Mouse (Mus musculus): Measurements from ENCODE around the gene Atp6v1e2. TPM values are rescaled to one million over a fixed set of nuclear protein-coding genes. Genes with fewer than 3 reads are reported as not detected.

Atp6v1e2 gene
- polyA plus RNA-seq, 1 experiment, result 0.48 TPM

DNA sequence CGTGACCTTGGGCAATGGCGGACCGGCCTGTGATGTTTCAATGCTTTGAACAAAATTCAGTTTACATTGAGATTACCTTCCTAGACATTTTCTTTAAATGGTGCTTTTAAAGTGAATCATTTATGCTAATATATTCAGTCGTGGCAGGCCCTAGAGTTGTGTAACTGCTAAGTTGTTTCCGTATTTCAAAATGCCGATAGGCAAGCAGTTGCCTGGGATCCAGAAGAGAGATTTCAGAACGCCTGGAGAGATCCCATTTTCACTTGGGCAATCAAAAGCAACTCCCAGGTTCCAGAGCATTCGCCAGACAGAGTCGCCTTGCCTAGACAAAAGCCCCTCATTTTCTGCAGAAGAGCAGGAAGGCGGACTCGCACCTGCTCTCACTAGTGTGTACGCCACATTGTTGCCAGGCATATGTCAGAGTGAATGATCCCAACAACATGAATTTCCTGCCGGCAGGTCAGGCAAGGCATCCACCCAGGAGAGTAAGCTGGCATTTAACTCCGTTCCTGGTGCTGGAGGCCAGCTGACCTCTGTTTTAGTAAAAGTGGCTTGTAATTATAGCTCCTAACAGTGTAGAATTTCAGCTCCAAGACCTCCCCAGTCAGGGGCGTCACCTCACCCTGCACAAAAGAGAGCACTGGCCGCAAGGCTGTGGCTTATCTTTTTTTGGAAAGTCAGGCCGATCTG lies 38.9 kb upstream of the Atp6v1e2 start:
- no peak overlapping the region for H3K4me3 ChIP-seq (ENCODE audit: low read depth, low read length)
- H3K9ac ChIP-seq (ENCODE audit: low read depth, poor library complexity, severe bottlenecking), result no peak overlapping the region
- TF ChIP-seq POLR2A (IDR thresholded peaks at IDR 0.05; ENCODE audit: insufficient read depth, low read length) (no peak), EP300 (IDR thresholded peaks at IDR 0.05; ENCODE audit: insufficient read depth, low read depth, low read length) (no peak), CTCF (IDR thresholded peaks at IDR 0.05; ENCODE audit: low read depth, low read length) (no peak)
- H3K36me3 ChIP-seq (ENCODE audit: control insufficient read depth, insufficient read depth, low read length, poor library complexity, severe bottlenecking), result no peaks in the 10 kb centered on the region; the same call in 1 of the 2 replicates
- H3K9me3 ChIP-seq (replicated peaks; ENCODE audit: control insufficient read depth, insufficient read depth, low read length, poor library complexity, severe bottlenecking), result no peaks in the 10 kb centered on the region
- H3K27me3 ChIP-seq (ENCODE audit: control insufficient read depth, insufficient read depth, low read length, poor library complexity, severe bottlenecking), result no peaks in the 10 kb centered on the region
- H3K27ac ChIP-seq (ENCODE audit: insufficient read depth, low read length), result no peak overlapping the region
- no peaks in the 10 kb centered on the region for H3K4me1 ChIP-seq (ENCODE audit: control insufficient read depth, insufficient read depth, low read length)

DNA sequence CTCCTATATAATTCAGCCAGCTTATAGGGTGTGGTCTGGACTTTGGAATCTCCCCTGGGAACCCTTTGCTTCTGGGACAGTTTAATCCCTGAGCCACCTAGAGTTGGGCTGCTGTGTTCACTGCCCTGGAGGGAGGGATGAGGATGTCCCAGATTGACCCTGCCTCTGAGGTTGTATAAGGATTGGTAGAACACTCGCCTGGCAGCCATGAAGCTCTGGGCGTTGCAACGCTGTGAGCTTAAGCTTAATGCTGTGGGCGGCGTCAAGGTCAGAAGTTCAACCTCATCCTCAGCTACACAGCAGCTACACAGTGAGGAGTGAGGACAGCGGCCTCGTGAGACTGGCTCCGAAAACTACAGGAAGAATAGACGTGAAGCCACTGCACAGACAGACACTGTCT lies 34.8 kb upstream of the Atp6v1e2 start:
- peak; percentile 10 for TF ChIP-seq CTCF (IDR thresholded peaks at IDR 0.05; ENCODE audit: low read depth, low read length)
- TF ChIP-seq POLR2A (IDR thresholded peaks at IDR 0.05; ENCODE audit: insufficient read depth, low read length), result no peak
- TF ChIP-seq EP300 (IDR thresholded peaks at IDR 0.05; ENCODE audit: insufficient read depth, low read depth, low read length), result no peak
- H3K4me1 ChIP-seq (ENCODE audit: control insufficient read depth, insufficient read depth, low read length), result no peaks in the 10 kb centered on the region
- H3K27me3 ChIP-seq (ENCODE audit: control insufficient read depth, insufficient read depth, low read length, poor library complexity, severe bottlenecking), result no peaks in the 10 kb centered on the region
- no peak overlapping the region for H3K9ac ChIP-seq (ENCODE audit: low read depth, poor library complexity, severe bottlenecking)
- no peak overlapping the region for H3K4me3 ChIP-seq (ENCODE audit: low read depth, low read length)
- H3K27ac ChIP-seq (ENCODE audit: insufficient read depth, low read length), result no peak overlapping the region
- H3K9me3 ChIP-seq (replicated peaks; ENCODE audit: control insufficient read depth, insufficient read depth, low read length, poor library complexity, severe bottlenecking), result no peaks in the 10 kb centered on the region
- no peaks in the 10 kb centered on the region for H3K36me3 ChIP-seq (ENCODE audit: control insufficient read depth, insufficient read depth, low read length, poor library complexity, severe bottlenecking)

DNA sequence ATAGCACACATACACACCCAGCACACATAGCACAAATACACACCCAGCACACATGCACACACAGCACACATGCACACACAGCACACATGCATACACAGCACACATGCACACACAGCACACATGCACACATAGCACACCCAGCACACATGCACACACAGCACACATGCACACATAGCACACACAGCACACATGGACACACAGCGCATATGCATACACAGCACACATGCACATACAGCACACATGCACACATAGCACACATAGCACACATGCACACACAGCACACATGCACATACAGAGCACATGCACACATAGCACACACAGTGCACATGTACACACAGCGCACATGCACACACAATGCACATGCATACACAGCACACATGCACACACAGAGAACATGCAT lies 34.0 kb upstream of the Atp6v1e2 start:
- no peak overlapping the region for H3K4me3 ChIP-seq (ENCODE audit: low read depth, low read length)
- H3K36me3 ChIP-seq (ENCODE audit: control insufficient read depth, insufficient read depth, low read length, poor library complexity, severe bottlenecking), result no peaks in the 10 kb centered on the region
- TF ChIP-seq EP300 (IDR thresholded peaks at IDR 0.05; ENCODE audit: insufficient read depth, low read depth, low read length) (no peak), CTCF (IDR thresholded peaks at IDR 0.05; ENCODE audit: low read depth, low read length) (no peak), POLR2A (IDR thresholded peaks at IDR 0.05; ENCODE audit: insufficient read depth, low read length) (no peak)
- no peaks in the 10 kb centered on the region for H3K9me3 ChIP-seq (replicated peaks; ENCODE audit: control insufficient read depth, insufficient read depth, low read length, poor library complexity, severe bottlenecking)
- H3K27me3 ChIP-seq (ENCODE audit: control insufficient read depth, insufficient read depth, low read length, poor library complexity, severe bottlenecking), result no peaks in the 10 kb centered on the region
- H3K27ac ChIP-seq (ENCODE audit: insufficient read depth, low read length), result no peak overlapping the region
- H3K9ac ChIP-seq (ENCODE audit: low read depth, poor library complexity, severe bottlenecking), result no peak overlapping the region
- H3K4me1 ChIP-seq (ENCODE audit: control insufficient read depth, insufficient read depth, low read length), result no peaks in the 10 kb centered on the region

DNA sequence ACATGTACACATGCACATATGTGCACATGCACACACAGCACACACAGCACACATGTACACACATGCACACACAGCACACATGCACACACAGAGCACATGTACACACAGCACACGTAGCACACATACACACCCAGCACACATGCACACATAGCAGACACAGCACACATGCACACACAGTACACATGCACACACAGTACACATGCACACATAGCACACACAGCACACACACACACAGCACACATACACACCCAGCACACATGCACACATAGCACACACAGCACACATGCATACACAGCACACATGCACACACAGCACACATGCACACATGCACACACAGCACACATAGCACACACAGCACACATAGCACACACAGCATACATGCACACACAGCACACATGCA lies 33.5 kb upstream of the Atp6v1e2 start:
- H3K27me3 ChIP-seq (ENCODE audit: control insufficient read depth, insufficient read depth, low read length, poor library complexity, severe bottlenecking), result no peaks in the 10 kb centered on the region
- TF ChIP-seq POLR2A (IDR thresholded peaks at IDR 0.05; ENCODE audit: insufficient read depth, low read length) (no peak), CTCF (IDR thresholded peaks at IDR 0.05; ENCODE audit: low read depth, low read length) (no peak), EP300 (IDR thresholded peaks at IDR 0.05; ENCODE audit: insufficient read depth, low read depth, low read length) (no peak)
- H3K4me3 ChIP-seq (ENCODE audit: low read depth, low read length), result no peak overlapping the region
- peaks cover 3% of the 10 kb centered on the region for H3K4me1 ChIP-seq (ENCODE audit: control insufficient read depth, insufficient read depth, low read length)
- H3K36me3 ChIP-seq (ENCODE audit: control insufficient read depth, insufficient read depth, low read length, poor library complexity, severe bottlenecking), result no peaks in the 10 kb centered on the region
- H3K9ac ChIP-seq (ENCODE audit: low read depth, poor library complexity, severe bottlenecking), result no peak overlapping the region
- no peaks in the 10 kb centered on the region for H3K9me3 ChIP-seq (replicated peaks; ENCODE audit: control insufficient read depth, insufficient read depth, low read length, poor library complexity, severe bottlenecking)
- no peak overlapping the region for H3K27ac ChIP-seq (ENCODE audit: insufficient read depth, low read length)

DNA sequence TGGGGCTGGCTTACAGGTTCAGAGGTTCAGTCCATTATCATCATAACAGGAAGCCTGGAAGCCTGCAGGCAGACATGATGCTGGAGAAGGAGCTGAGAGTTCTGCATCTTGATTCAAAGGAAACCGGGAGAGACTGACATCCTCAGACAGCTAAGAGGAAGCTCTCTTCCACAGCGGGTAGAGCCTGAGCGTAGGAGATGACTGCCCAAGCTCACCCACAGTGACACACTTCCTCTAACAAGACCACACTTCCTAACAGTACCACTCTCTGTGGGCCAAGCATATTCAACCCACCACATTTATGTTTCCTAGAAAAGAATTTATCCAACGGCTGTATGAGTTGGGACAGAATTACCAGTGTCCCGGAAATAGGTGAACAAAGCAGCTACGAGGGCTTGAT lies 30.8 kb upstream of the Atp6v1e2 start:
- Histone ChIP-seq H3K27ac (ENCODE audit: insufficient read depth, low read length) (no peak overlapping the region), H3K27me3 (ENCODE audit: control insufficient read depth, insufficient read depth, low read length, poor library complexity, severe bottlenecking) (no peaks in the 10 kb centered on the region), H3K36me3 (ENCODE audit: control insufficient read depth, insufficient read depth, low read length, poor library complexity, severe bottlenecking) (0 out of 2 replicates have a peak, but pooled peaks cover 3% of the 10 kb centered on the region), H3K4me1 (ENCODE audit: control insufficient read depth, insufficient read depth, low read length) (peaks cover 4% of the 10 kb centered on the region), H3K9me3 (replicated peaks; ENCODE audit: control insufficient read depth, insufficient read depth, low read length, poor library complexity, severe bottlenecking) (no peaks in the 10 kb centered on the region), H3K4me3 (ENCODE audit: low read depth, low read length) (no peak overlapping the region), H3K9ac (ENCODE audit: low read depth, poor library complexity, severe bottlenecking) (no peak overlapping the region)
- TF ChIP-seq CTCF (IDR thresholded peaks at IDR 0.05; ENCODE audit: low read depth, low read length), result no peak
- no peak for TF ChIP-seq EP300 (IDR thresholded peaks at IDR 0.05; ENCODE audit: insufficient read depth, low read depth, low read length)
- TF ChIP-seq POLR2A (IDR thresholded peaks at IDR 0.05; ENCODE audit: insufficient read depth, low read length), result no peak

DNA sequence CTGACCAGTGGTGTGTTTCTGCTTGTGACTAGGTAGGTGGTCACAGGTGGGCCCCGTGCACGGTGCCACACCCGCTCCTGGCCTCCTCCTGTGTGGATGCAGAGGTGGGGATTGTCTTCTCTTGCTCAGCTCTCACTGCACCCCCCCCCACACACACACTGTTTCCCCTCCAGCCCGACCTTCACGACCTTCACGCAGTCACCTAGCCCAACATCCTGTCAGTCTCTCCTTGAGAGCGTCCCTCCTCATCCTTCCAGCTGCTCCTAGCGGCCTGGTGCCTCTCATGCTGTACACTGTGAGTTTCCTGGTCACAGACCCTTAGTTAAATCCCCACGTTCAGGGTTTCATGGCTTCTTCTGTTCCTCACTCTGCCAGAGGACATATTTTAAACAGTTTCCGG lies 28.7 kb upstream of the Atp6v1e2 start:
- no peak overlapping the region for H3K9ac ChIP-seq (ENCODE audit: low read depth, poor library complexity, severe bottlenecking)
- TF ChIP-seq POLR2A (IDR thresholded peaks at IDR 0.05; ENCODE audit: insufficient read depth, low read length) (no peak), EP300 (IDR thresholded peaks at IDR 0.05; ENCODE audit: insufficient read depth, low read depth, low read length) (0 out of 2 replicates have a peak, but pooled peaks have one; percentile 57)
- no peak overlapping the region for H3K4me3 ChIP-seq (ENCODE audit: low read depth, low read length)
- 0 out of 2 replicates have a peak, but pooled peaks cover 3% of the 10 kb centered on the region for H3K36me3 ChIP-seq (ENCODE audit: control insufficient read depth, insufficient read depth, low read length, poor library complexity, severe bottlenecking)
- H3K4me1 ChIP-seq (ENCODE audit: control insufficient read depth, insufficient read depth, low read length), result peaks cover 4% of the 10 kb centered on the region
- H3K9me3 ChIP-seq (replicated peaks; ENCODE audit: control insufficient read depth, insufficient read depth, low read length, poor library complexity, severe bottlenecking), result no peaks in the 10 kb centered on the region
- no peaks in the 10 kb centered on the region for H3K27me3 ChIP-seq (ENCODE audit: control insufficient read depth, insufficient read depth, low read length, poor library complexity, severe bottlenecking)
- peak overlapping the region; percentile 30; the same call in 1 of the 2 replicates for H3K27ac ChIP-seq (ENCODE audit: insufficient read depth, low read length)
